In the genomic region with DNA sequence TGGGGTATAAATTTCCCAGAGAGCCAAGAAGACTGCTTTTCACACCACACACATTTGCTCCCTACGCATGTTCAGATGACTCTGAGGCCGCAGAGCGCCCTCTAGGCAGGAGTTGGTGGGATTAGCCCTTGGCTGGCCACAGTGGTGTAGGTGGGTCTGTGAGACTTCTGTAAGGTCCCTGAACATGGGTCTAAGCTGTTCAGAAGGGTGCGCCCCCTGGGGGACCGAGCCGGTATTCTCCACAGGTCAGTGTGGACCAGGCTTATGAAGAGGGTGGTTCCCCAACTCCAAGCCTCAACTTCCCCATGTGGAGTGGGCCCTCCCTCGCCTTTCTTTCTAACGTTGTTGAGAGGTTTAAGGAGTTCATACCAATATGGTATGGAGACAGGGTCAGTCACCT, we compare ENCODE assay signal across 9 mouse cellular contexts. TPM values are rescaled to one million over a fixed set of nuclear protein-coding genes. Genes with fewer than 3 reads are reported as not detected.
DNase-seq lines count a peak whose midpoint lies in the region; ATAC-seq and TF ChIP-seq lines count a peak whose summit lies in the region.
"Had no signal": no experiment of that assay in that cellular context is flagged by ENCODE, and none has a peak within 500 bp of the region (broad histone marks: within the 10 kb centered on the region; RNA-seq: fewer than 3 reads in every experiment).

No protein-coding gene starts in this region.

- no peak overlapping the region for H3K4me2 ChIP-seq in hindbrain, embryonic 13.5 days
- H3K4me2 ChIP-seq in liver, embryonic 11.5 days = no peak overlapping the region
- H3K4me2 ChIP-seq: limb, embryonic 12.5 days had no signal

- H3K27me3 ChIP-seq in heart, adult 2 months (ENCODE audit: control insufficient read depth, insufficient read depth, low read length) = no peaks in the 10 kb centered on the region
- peaks cover 14% of the 10 kb centered on the region for H3K27me3 ChIP-seq in heart, embryonic 10.5 days (ENCODE audit: insufficient read depth, poor library complexity, severe bottlenecking)
- H3K27me3 ChIP-seq in hindbrain, embryonic 13.5 days = peaks cover 4% of the 10 kb centered on the region; the same call in 1 of the 2 replicates
- peaks cover 9% of the 10 kb centered on the region for H3K27me3 ChIP-seq in liver, embryonic 11.5 days (replicated peaks; ENCODE audit: control insufficient read depth, insufficient read depth, low read length)

- H3K4me3 ChIP-seq in heart, adult 2 months = no peak overlapping the region
- no peak overlapping the region for H3K4me3 ChIP-seq in heart, embryonic 10.5 days
- no peak overlapping the region for H3K4me3 ChIP-seq in hindbrain, embryonic 13.5 days
- H3K4me3 ChIP-seq in liver, embryonic 11.5 days (ENCODE audit: low read depth, low read length) = no peak overlapping the region
- H3K4me3 ChIP-seq: limb, embryonic 12.5 days had no signal

- TF ChIP-seq POLR2A in heart, adult 2 months (IDR thresholded peaks at IDR 0.05; ENCODE audit: insufficient read depth, low read depth, low read length) = no peak

- no peak for TF ChIP-seq EP300 in heart, adult 2 months (IDR thresholded peaks at IDR 0.05; ENCODE audit: insufficient read depth, low read depth, low read length)

- H3K36me3 ChIP-seq in heart, adult 2 months (ENCODE audit: control insufficient read depth, insufficient read depth, low read length) = no peaks in the 10 kb centered on the region
- H3K36me3 ChIP-seq in heart, embryonic 10.5 days = no peaks in the 10 kb centered on the region
- H3K36me3 ChIP-seq in hindbrain, embryonic 13.5 days = no peaks in the 10 kb centered on the region
- H3K36me3 ChIP-seq in liver, embryonic 11.5 days (ENCODE audit: control insufficient read depth, insufficient read depth, low read length) = no peaks in the 10 kb centered on the region
- H3K36me3 ChIP-seq: limb, embryonic 12.5 days had no signal

- intact Hi-C loops in heart, adult 2 months (cut with DNase I) = loop anchor here (5.0 kb wide), 1 partner anchor 692 kb away; no protein-coding TSS in a partner anchor

- no peaks in the 10 kb centered on the region for H3K9me3 ChIP-seq in heart, embryonic 10.5 days
- H3K9me3 ChIP-seq in hindbrain, embryonic 13.5 days = no peaks in the 10 kb centered on the region
- H3K9me3 ChIP-seq in liver, embryonic 11.5 days (ENCODE audit: control insufficient read depth, low read length) = no peaks in the 10 kb centered on the region

- no peak for ATAC-seq in hindbrain, embryonic 13.5 days (ENCODE audit: low FRiP score)
- peak; percentile 69; the same call in 1 of the 2 replicates for ATAC-seq in liver, embryonic 11.5 days (replicated peaks; ENCODE audit: low FRiP score)

- H3K9ac ChIP-seq in heart, adult 2 months (ENCODE audit: low read depth, low read length) = no peak overlapping the region
- no peak overlapping the region for H3K9ac ChIP-seq in hindbrain, embryonic 13.5 days
- H3K9ac ChIP-seq in liver, embryonic 11.5 days (ENCODE audit: low read depth, low read length) = no peak overlapping the region
- H3K9ac ChIP-seq: limb, embryonic 12.5 days had no signal

- WGBS in heart, adult 2 months = 52% methylated on average over 8 of the region's 8 CpGs
- 43% methylated on average over 8 of the region's 8 CpGs for WGBS in heart, embryonic 10.5 days
- 41% methylated on average over 8 of the region's 8 CpGs for WGBS in hindbrain, embryonic 13.5 days
- WGBS in liver, embryonic 11.5 days = 39% methylated on average over 8 of the region's 8 CpGs

- no peaks in the 10 kb centered on the region for H3K4me1 ChIP-seq in heart, adult 2 months (ENCODE audit: control insufficient read depth, insufficient read depth, low read length)
- H3K4me1 ChIP-seq in heart, embryonic 10.5 days = peaks cover 25% of the 10 kb centered on the region
- H3K4me1 ChIP-seq in hindbrain, embryonic 13.5 days (replicated peaks) = peaks cover 12% of the 10 kb centered on the region
- H3K4me1 ChIP-seq in liver, embryonic 11.5 days (replicated peaks; ENCODE audit: control insufficient read depth, insufficient read depth, low read length) = no peaks in the 10 kb centered on the region

- TF ChIP-seq CTCF in heart, adult 2 months (IDR thresholded peaks at IDR 0.05) = peak; percentile 61

- no peak overlapping the region for H3K27ac ChIP-seq in heart, adult 2 months
- no peak overlapping the region for H3K27ac ChIP-seq in heart, embryonic 10.5 days
- H3K27ac ChIP-seq in hindbrain, embryonic 13.5 days = 0 out of 2 replicates have a peak overlapping the region, but pooled peaks have one; percentile 30
- no peak overlapping the region for H3K27ac ChIP-seq in liver, embryonic 11.5 days (ENCODE audit: low read depth, low read length)

- no peaks in the 10 kb centered on the region for H3K79me2 ChIP-seq in heart, adult 2 months (replicated peaks; ENCODE audit: control insufficient read depth, insufficient read depth, low read length)

- peak; percentile 17 to 49 for DNase-seq in heart, adult 2 months
- no peak for DNase-seq in heart, embryonic 10.5 days (ENCODE audit: low spot score)
- peak; percentile 72 for DNase-seq in CD4-positive, CD25-positive, alpha-beta regulatory T cell, adult 2 months (ENCODE audit: low read depth, low spot score)
- DNase-seq in adrenal gland, postnatal 36 days = peak; percentile 42 to 68
- DNase-seq in liver, embryonic 11.5 days (ENCODE audit: low spot score) = peak; percentile 52
- DNase-seq in retina, embryonic 14.5 days (ENCODE audit: low spot score) = peak; percentile 54
- DNase-seq in adipocyte (ENCODE audit: low spot score) = no peak

RNA-seq across cellular contexts. Expression of a gene that starts 59.3 kb away (rescaled TPM):
- 100 to 1,000 TPM; 118 to 136 TPM for total RNA-seq in heart, adult 2 months (2021)
- polyA plus RNA-seq in heart, adult 2 months (2012; rRNA removed) = 117 and 136 TPM in 2 replicates
- 12.5 and 17.6 TPM in 2 replicates for polyA plus RNA-seq in heart, embryonic 10.5 days (2016; fragmentation: Nextera tagmentation; extraction: Ambion mirVana)
- 100 to 1,000 TPM; 119 to 155 TPM for total RNA-seq in adrenal gland, postnatal 36 days (2021)
- polyA plus RNA-seq in hindbrain, embryonic 13.5 days (2015; fragmentation: Nextera tagmentation; extraction: Ambion mirVana) = 11.9 and 12.1 TPM in 2 replicates
- 25.1 and 31.1 TPM in 2 replicates for polyA plus RNA-seq in liver, embryonic 11.5 days (2014; fragmentation: Nextera tagmentation; extraction: Ambion mirVana)

Comparison
In these comparisons a context has a peak if more than half of its experiments do, and no peak if none do; other contexts are left out.
1. DNase-seq: peak in heart, adult 2 months (2 of 2), CD4-positive, CD25-positive, alpha-beta regulatory T cell, adult 2 months (single experiment), adrenal gland, postnatal 36 days (2 of 2), liver, embryonic 11.5 days (single experiment) and retina, embryonic 14.5 days (single experiment); none in heart, embryonic 10.5 days (single experiment) and adipocyte (single experiment).